Mouse (Mus musculus): ENCODE measurements around the gene Mex3b.

DNA sequence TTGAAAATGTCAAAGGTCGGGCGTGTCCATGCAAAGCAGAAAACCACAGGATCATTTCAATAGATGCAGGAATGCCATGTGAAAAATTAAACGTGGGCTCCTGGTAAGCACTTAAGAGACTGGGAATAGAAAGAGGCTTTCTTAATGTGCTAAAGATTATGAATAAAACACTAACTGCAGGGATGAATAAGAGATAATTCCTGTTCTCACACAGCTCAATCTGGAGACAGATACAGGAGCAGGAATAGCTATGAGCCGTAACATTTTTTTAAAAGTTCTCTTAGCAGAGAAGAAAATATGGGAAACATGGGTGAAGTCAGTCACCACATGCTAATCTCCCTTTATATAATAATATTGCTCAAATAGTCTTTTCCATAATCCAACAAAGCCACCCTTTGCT, 47.2 kb downstream of the Mex3b start:
- no peak for TF ChIP-seq CTCF (IDR thresholded peaks at IDR 0.05; ENCODE audit: low read depth, low read length)
- TF ChIP-seq EP300 (IDR thresholded peaks at IDR 0.05; ENCODE audit: insufficient read depth, low read depth, low read length) = no peak
- no peak for TF ChIP-seq POLR2A (IDR thresholded peaks at IDR 0.05; ENCODE audit: insufficient read depth, low read length)

Data from ES-Bruce4 (cell line).